Mouse (Mus musculus) liver, adult 2 months (tissue): ENCODE results near the gene S100pbp. TPM values are rescaled to one million over a fixed set of nuclear protein-coding genes. Genes with fewer than 3 reads are reported as not detected.

ENCODE experiments used
- DNase-seq: peaks from one replicate; pipeline ENCODE4 v3.0.0-alpha.2; 2011; ENCODE audit warnings: low read depth, low spot score; ENCODE audit errors: extremely low read depth
- H3K27ac ChIP-seq: fragments of 200-500 bp; replicated peaks from 2 replicates; pipeline ENCODE4 v1.5.1; 2012; ENCODE audit warnings: low read depth, mild to moderate bottlenecking, control low read depth, inconsistent platforms, low read length; ENCODE audit not compliant: insufficient read depth
- H3K27me3 ChIP-seq: fragments of 200-500 bp; 2 replicates; pipeline ENCODE4 v1.6.1; 2012; ENCODE audit warnings: mild to moderate bottlenecking, moderate library complexity, low read length, inconsistent platforms; ENCODE audit not compliant: control insufficient read depth, insufficient read depth
- H3K36me3 ChIP-seq: fragments of 200-500 bp; 2 replicates; pipeline ENCODE4 v1.6.1; 2012; ENCODE audit warnings: low read length, inconsistent platforms; ENCODE audit not compliant: control insufficient read depth, insufficient read depth
- H3K4me1 ChIP-seq: fragments of 200-500 bp; 2 replicates; pipeline ENCODE4 v1.6.1; 2011; ENCODE audit warnings: low read length; ENCODE audit not compliant: control insufficient read depth, insufficient read depth
- H3K4me3 ChIP-seq: fragments of 200-500 bp; 2 replicates; pipeline ENCODE4 v1.5.1; 2011; ENCODE audit warnings: low read depth, mild to moderate bottlenecking, control low read depth, low read length, moderate library complexity; ENCODE audit not compliant: insufficient read depth
- H3K79me2 ChIP-seq: fragments of 200-500 bp; 2 replicates; pipeline ENCODE4 v1.6.1; 2012; ENCODE audit warnings: inconsistent platforms, mild to moderate bottlenecking, low read length, moderate library complexity; ENCODE audit not compliant: control insufficient read depth, insufficient read depth
- H3K9ac ChIP-seq: fragments of 200-500 bp; 2 replicates; pipeline ENCODE4 v1.6.1; 2012; ENCODE audit warnings: low read depth, mild to moderate bottlenecking, control low read depth, inconsistent platforms, low read length
- CTCF ChIP-seq: fragments of 200-500 bp; IDR thresholded peaks from 2 replicates; pipeline ENCODE4 v1.5.1; 2011; ENCODE audit warnings: low read depth, low read length, control low read depth
- POLR2A ChIP-seq: fragments of 200-500 bp; IDR thresholded peaks from 2 replicates; pipeline ENCODE4 v1.6.1; 2011; ENCODE audit warnings: low read length, control low read depth; ENCODE audit not compliant: insufficient read depth; ENCODE audit errors: extremely low read depth
- WGBS: fragments of 180-500 bp; shearing (Covaris S2); methylation state at CpG from one replicate; pipeline ENCODE4 v1.1.7; 2018; 5-methylcytosine and 5-hydroxymethylcytosine counted together
- polyA plus RNA-seq: library from polyadenylated mRNA; depleted of rRNA; stranded (reverse); fragments of >200 nt; gene quantifications from 2 replicates; pipeline ENCODE4 v1.2.3, GENCODE M21; 2012
- total RNA-seq: library from RNA; depleted of rRNA; stranded (reverse); fragments of >200 nt; gene quantifications from 2 replicates; pipeline ENCODE4 v1.2.3, GENCODE M21; 2014

The S100pbp gene
- total and polyA plus RNA-seq, 2 experiments, result 10.0 to 13.4 TPM

GRCm38 (mm10) chr4:129211461-129211860 is 21.9 kb upstream of the S100pbp start:
- 74% methylated on average over 4 of the region's 4 CpGs for WGBS
- no peaks in the 10 kb centered on the region for H3K4me1 ChIP-seq
- H3K4me3 ChIP-seq, result no peak overlapping the region
- H3K36me3 ChIP-seq, result peaks cover 38% of the 10 kb centered on the region
- TF ChIP-seq CTCF (no peak), POLR2A (no peak)
- no peak overlapping the region for H3K27ac ChIP-seq
- H3K9ac ChIP-seq, result no peak overlapping the region
- H3K27me3 ChIP-seq, result no peaks in the 10 kb centered on the region
- H3K79me2 ChIP-seq, result no peaks in the 10 kb centered on the region
- no peak for DNase-seq

GRCm38 (mm10) chr4:129209504-129209903 is 20.0 kb upstream of the S100pbp start:
- no peak for TF ChIP-seq POLR2A
- peak; percentile 29; the same call in 1 of the 2 replicates for TF ChIP-seq CTCF
- no peaks in the 10 kb centered on the region for H3K27me3 ChIP-seq
- H3K79me2 ChIP-seq, result no peaks in the 10 kb centered on the region
- H3K36me3 ChIP-seq, result peaks cover 42% of the 10 kb centered on the region
- no peak for DNase-seq
- H3K27ac ChIP-seq, result no peak overlapping the region
- H3K4me1 ChIP-seq, result no peaks in the 10 kb centered on the region
- H3K4me3 ChIP-seq, result no peak overlapping the region
- WGBS, result 70% methylated on average over 7 of the region's 7 CpGs
- H3K9ac ChIP-seq, result no peak overlapping the region

GRCm38 (mm10) chr4:129206792-129207191 is 17.3 kb upstream of the S100pbp start:
- H3K27ac ChIP-seq, result peak overlapping the region; percentile 47; the same call in 1 of the 2 replicates
- no peak overlapping the region for H3K4me3 ChIP-seq
- H3K79me2 ChIP-seq, result no peaks in the 10 kb centered on the region
- peak; percentile 70 for DNase-seq
- 42% methylated on average over 8 of the region's 8 CpGs for WGBS
- H3K27me3 ChIP-seq, result no peaks in the 10 kb centered on the region
- H3K36me3 ChIP-seq, result peaks cover 47% of the 10 kb centered on the region
- TF ChIP-seq CTCF, result no peak
- TF ChIP-seq POLR2A, result no peak
- no peak overlapping the region for H3K9ac ChIP-seq
- no peaks in the 10 kb centered on the region for H3K4me1 ChIP-seq

GRCm38 (mm10) chr4:129204655-129205054 is 15.1 kb upstream of the S100pbp start:
- peaks cover 40% of the 10 kb centered on the region for H3K36me3 ChIP-seq
- no peaks in the 10 kb centered on the region for H3K79me2 ChIP-seq
- H3K4me1 ChIP-seq, result no peaks in the 10 kb centered on the region
- no peak for DNase-seq
- H3K9ac ChIP-seq, result no peak overlapping the region
- no peak overlapping the region for H3K27ac ChIP-seq
- WGBS, result 94% methylated on average over 10 of the region's 10 CpGs
- TF ChIP-seq POLR2A, result no peak
- TF ChIP-seq CTCF, result no peak
- H3K27me3 ChIP-seq, result no peaks in the 10 kb centered on the region
- no peak overlapping the region for H3K4me3 ChIP-seq

GRCm38 (mm10) chr4:129197514-129197913 is 8.0 kb upstream of the S100pbp start:
- Histone ChIP-seq H3K27me3 (no peaks in the 10 kb centered on the region), H3K36me3 (peaks cover 19% of the 10 kb centered on the region), H3K4me1 (peaks cover 8% of the 10 kb centered on the region; the same call in 1 of the 2 replicates), H3K4me3 (no peak overlapping the region), H3K27ac (no peak overlapping the region), H3K79me2 (peaks cover 6% of the 10 kb centered on the region; the same call in 1 of the 2 replicates), H3K9ac (no peak overlapping the region)
- TF ChIP-seq CTCF (no peak), POLR2A (no peak)
- 98% methylated on average over 6 of the region's 6 CpGs for WGBS
- DNase-seq, result no peak

- H3K9ac ChIP-seq, result no peak overlapping the region
- peaks cover 17% of the 10 kb centered on the region; the same call in 1 of the 2 replicates for H3K79me2 ChIP-seq
- peaks cover 17% of the 10 kb centered on the region; the same call in 1 of the 2 replicates for H3K4me1 ChIP-seq
- no peak overlapping the region for H3K4me3 ChIP-seq
- H3K27ac ChIP-seq, result no peak overlapping the region; the same call in 1 of the 2 replicates
- TF ChIP-seq CTCF (no peak), POLR2A (no peak)
- peak; percentile 65 for DNase-seq
- WGBS, result 26% methylated on average over 1 of the region's 1 CpGs
- no peaks in the 10 kb centered on the region for H3K27me3 ChIP-seq
- H3K36me3 ChIP-seq, result peaks cover 14% of the 10 kb centered on the region
Measured at GRCm38 (mm10) chr4:129194280-129194679, 4.8 kb upstream of the S100pbp start.
